ENCODE assay signal across 9 mouse cellular contexts in genomic region chr1:63252351-63253209, GRCm38 (mm10). TPM values are rescaled to one million over a fixed set of nuclear protein-coding genes. Genes with fewer than 3 reads are reported as not detected.
DNase-seq lines count a peak whose midpoint lies in the region; ATAC-seq and TF ChIP-seq lines count a peak whose summit lies in the region.
"Had no signal": no experiment of that assay in that cellular context is flagged by ENCODE, and none has a peak within 500 bp of the region (broad histone marks: within the 10 kb centered on the region; RNA-seq: fewer than 3 reads in every experiment).

No protein-coding gene starts in this region.

- no peaks in the 10 kb centered on the region for H3K36me3 ChIP-seq in lung, embryonic 14.5 days (ENCODE audit: insufficient read depth)
- no peaks in the 10 kb centered on the region for H3K36me3 ChIP-seq in midbrain, embryonic 10.5 days

- H3K9ac ChIP-seq in lung, embryonic 14.5 days: no peak overlapping the region

- peaks cover 91% of the 10 kb centered on the region for H3K27me3 ChIP-seq in lung, embryonic 14.5 days (ENCODE audit: insufficient read depth, low read length)
- peaks cover 98% of the 10 kb centered on the region for H3K27me3 ChIP-seq in midbrain, embryonic 10.5 days (ENCODE audit: low read depth, poor library complexity, severe bottlenecking)

- peaks cover 3% of the 10 kb centered on the region; the same call in 1 of the 2 replicates for H3K9me3 ChIP-seq in lung, embryonic 14.5 days (ENCODE audit: low read depth, low read length)
- H3K9me3 ChIP-seq in midbrain, embryonic 10.5 days (replicated peaks): no peaks in the 10 kb centered on the region

- H3K4me1 ChIP-seq in lung, embryonic 14.5 days (ENCODE audit: insufficient read depth): no peaks in the 10 kb centered on the region
- H3K4me1 ChIP-seq in midbrain, embryonic 10.5 days: peaks cover 60% of the 10 kb centered on the region

- H3K4me2 ChIP-seq in lung, embryonic 14.5 days: no peak overlapping the region

- peak; percentile 45 for TF ChIP-seq CTCF in lung, embryonic 14.5 days (IDR thresholded peaks at IDR 0.05; ENCODE audit: low read depth)

- peak; percentile 9 for DNase-seq in gastrocnemius, adult 18-20 months (ENCODE audit: low spot score)
- DNase-seq in gastrocnemius, postnatal 4 days (ENCODE audit: low spot score in 2 of 2): no peak
- DNase-seq in lung, embryonic 14.5 days: peak; percentile 47
- no peak for DNase-seq in lung, postnatal 36 days
- peak; percentile 72 for DNase-seq in midbrain, embryonic 10.5 days (ENCODE audit: low spot score)
- no peak for DNase-seq in cerebellum, postnatal 25 days
- no peak for DNase-seq in right cerebral cortex, postnatal 10 days (ENCODE audit: low spot score in 2 of 2)
- DNase-seq: spleen, adult 18-20 months had no signal

- 37% methylated on average over 24 of the region's 24 CpGs for WGBS in lung, embryonic 14.5 days
- 27% methylated on average over 24 of the region's 24 CpGs for WGBS in midbrain, embryonic 10.5 days

- H3K4me3 ChIP-seq in lung, embryonic 14.5 days (ENCODE audit: low read depth, low read length): no peak overlapping the region
- H3K4me3 ChIP-seq in midbrain, embryonic 10.5 days: peak overlapping the region; percentile 34

- no peak overlapping the region for H3K27ac ChIP-seq in lung, embryonic 14.5 days (ENCODE audit: low read depth)
- H3K27ac ChIP-seq in midbrain, embryonic 10.5 days (replicated peaks): peak overlapping the region; percentile 83

- peak; percentile 39; the same call in 1 of the 2 replicates for ATAC-seq in lung, embryonic 14.5 days (ENCODE audit: insufficient read depth)
- no peak for ATAC-seq in megakaryocyte-erythroid progenitor cell, adult 5-6 weeks (replicated peaks; ENCODE audit: low FRiP score, low TSS enrichment, poor library complexity, severe bottlenecking)

RNA-seq across cellular contexts. Expression of gene Zdbf2, which starts 20.5 kb away (rescaled TPM):
- under 1 TPM; 0.12 to 0.25 TPM for total RNA-seq in gastrocnemius, adult 18-20 months (2021)
- 100 to 1,000 TPM; 104 to 134 TPM for total RNA-seq in gastrocnemius, postnatal 4 days (2021)
- polyA plus RNA-seq in lung, embryonic 14.5 days (2014; fragmentation: Nextera tagmentation; extraction: Ambion mirVana): 5.7 and 7.6 TPM in 2 replicates
- polyA plus RNA-seq in midbrain, embryonic 10.5 days (2016; fragmentation: Nextera tagmentation; extraction: Ambion mirVana): 18.1 and 19.3 TPM in 2 replicates
- not detected in 2 replicates for total RNA-seq in megakaryocyte-erythroid progenitor cell, adult 5-6 weeks (2014; fragmentation: Nextera tagmentation)
- total RNA-seq in megakaryocyte-erythroid progenitor cell, adult 5-6 weeks (2017): not detected in 2 replicates

RNA-seq across cellular contexts. Expression of gene Gpr1, which starts 38.2 kb away (rescaled TPM):
- total RNA-seq in gastrocnemius, adult 18-20 months (2021): under 1 TPM; 0.41 to 0.45 TPM
- under 1 TPM; 0.57 to 0.59 TPM for total RNA-seq in gastrocnemius, postnatal 4 days (2021)
- not detected in 2 replicates for polyA plus RNA-seq in lung, embryonic 14.5 days (2014; fragmentation: Nextera tagmentation; extraction: Ambion mirVana)
- polyA plus RNA-seq in midbrain, embryonic 10.5 days (2016; fragmentation: Nextera tagmentation; extraction: Ambion mirVana): 0.25 and 0.30 TPM in 2 replicates
- not detected in 2 replicates for total RNA-seq in megakaryocyte-erythroid progenitor cell, adult 5-6 weeks (2014; fragmentation: Nextera tagmentation)
- total RNA-seq in megakaryocyte-erythroid progenitor cell, adult 5-6 weeks (2017): not detected in 2 replicates

Comparison
In these comparisons a context has a peak if more than half of its experiments do, and no peak if none do; other contexts are left out.
1. DNase-seq: peak in gastrocnemius, adult 18-20 months (single experiment), lung, embryonic 14.5 days (single experiment) and midbrain, embryonic 10.5 days (single experiment); none in gastrocnemius, postnatal 4 days (0 of 2), lung, postnatal 36 days (single experiment), cerebellum, postnatal 25 days (0 of 2) and right cerebral cortex, postnatal 10 days (0 of 2).
2. RNA of gene Zdbf2, which starts 20.5 kb away (total RNA-seq): 104 to 134 TPM in gastrocnemius, postnatal 4 days; 0.12 to 0.25 TPM in gastrocnemius, adult 18-20 months and not detected in megakaryocyte-erythroid progenitor cell, adult 5-6 weeks; every median in the first group is over 10 times any median in the second.